Comparison of ENCODE assay signal across 8 mouse cellular contexts in genomic region chr5:36695461-36696231, GRCm38 (mm10). TPM values are rescaled to one million over a fixed set of nuclear protein-coding genes. Genes with fewer than 3 reads are reported as not detected.
DNase-seq lines count a peak whose midpoint lies in the region; ATAC-seq lines count a peak whose summit lies in the region.

Gene D5Ertd579e (minus strand): TSS chr5:36696024.

- peak; percentile 97 for DNase-seq in Muller cell, postnatal 12 days (ENCODE audit: inconsistent ontology term)
- DNase-seq in cerebellum, adult 9-11 months: peak; percentile 95
- DNase-seq in frontal cortex, postnatal 10 days (ENCODE audit: low spot score in 2 of 2): peak; percentile 91 to 94
- DNase-seq in layer of hippocampus, postnatal 14 days (ENCODE audit: low spot score in 2 of 2): peak; percentile 92 to 94
- peak; percentile 94 for DNase-seq in lung, postnatal 14 days
- peak; percentile 83 for DNase-seq in retina, adult 2 months (ENCODE audit: low read depth, low spot score)
- DNase-seq in thymus, postnatal 36 days: peak; percentile 93 to 94

- peak; percentile 96 for ATAC-seq in hindbrain, embryonic 12.5 days (ENCODE audit: low FRiP score)

- H3K4me1 ChIP-seq in hindbrain, embryonic 12.5 days: peaks cover 11% of the 10 kb centered on the region

- no peaks in the 10 kb centered on the region for H3K9me3 ChIP-seq in hindbrain, embryonic 12.5 days (replicated peaks)

- peak within 1 kb of the TSS; percentile 88 for H3K4me3 ChIP-seq in hindbrain, embryonic 12.5 days

- peak within 1 kb of the TSS; percentile 79 for H3K4me2 ChIP-seq in hindbrain, embryonic 12.5 days (replicated peaks)

- H3K9ac ChIP-seq in hindbrain, embryonic 12.5 days: peak within 1 kb of the TSS; percentile 91

- under 1% methylated on average over 95 of the region's 104 CpGs for WGBS in hindbrain, embryonic 12.5 days

- H3K36me3 ChIP-seq in hindbrain, embryonic 12.5 days: no peaks in the 10 kb centered on the region

- H3K27me3 ChIP-seq in hindbrain, embryonic 12.5 days: no peaks in the 10 kb centered on the region

- peak within 1 kb of the TSS; percentile 97 for H3K27ac ChIP-seq in hindbrain, embryonic 12.5 days

RNA-seq across cellular contexts. Expression of gene D5Ertd579e, which starts in this region (rescaled TPM):
- 41.8 and 43.3 TPM in 2 replicates for polyA plus RNA-seq in hindbrain, embryonic 12.5 days (2016; fragmentation: Nextera tagmentation; extraction: Ambion mirVana)
- 100 to 1,000 TPM in 1 of 2 experiments, 10 to 100 TPM in 1; 99.1 to 118 TPM for total RNA-seq in layer of hippocampus, postnatal 14 days (2021)

Comparison
In these comparisons a context has a peak if more than half of its experiments do, and no peak if none do; other contexts are left out.
1. Peak in every context shown above with its lines: DNase-seq, ATAC-seq, H3K4me3 ChIP-seq and H3K27ac ChIP-seq.